Mouse (Mus musculus) embryonic fibroblast, embryonic 13.5 days (primary cell): Measurements from ENCODE around the gene 3110018I06Rik.

Experiments
- CTCF ChIP-seq: IDR thresholded peaks from 2 replicates; pipeline ENCODE4 v1.5.1; 2011; ENCODE audit warnings: mild to moderate bottlenecking, control low read depth, low read length, moderate library complexity, borderline replicate concordance; ENCODE audit not compliant: insufficient read depth
- POLR2A ChIP-seq: IDR thresholded peaks from 2 replicates; pipeline ENCODE4 v1.6.1; 2011; ENCODE audit warnings: low read depth, mild to moderate bottlenecking, control low read depth, low read length, moderate library complexity

DNA sequence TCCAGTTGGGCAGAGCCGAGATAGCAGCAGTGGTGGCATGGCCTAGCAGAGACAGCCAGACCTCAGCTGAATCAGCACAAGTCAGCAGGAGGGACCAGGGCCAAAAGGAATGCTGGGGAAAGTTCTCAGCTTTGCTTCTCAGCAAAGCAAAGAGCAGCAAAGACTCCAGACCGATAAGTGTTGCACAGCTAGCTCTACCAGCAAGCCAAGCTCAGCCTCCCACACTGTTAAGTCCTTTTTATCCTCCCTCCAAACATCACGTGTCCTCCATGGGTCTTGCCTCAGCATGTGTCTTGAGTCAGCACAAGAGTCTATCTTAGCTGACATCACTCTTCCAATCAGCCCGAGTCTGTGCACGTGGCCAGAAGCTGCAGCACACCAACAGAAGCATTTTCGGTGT lies at the start of gene 3110018I06Rik:
- no peak for TF ChIP-seq CTCF
- TF ChIP-seq POLR2A: no peak
